Mouse (Mus musculus) spleen, adult 2 months (tissue): ENCODE results near the gene Nup85. TPM values are rescaled to one million over a fixed set of nuclear protein-coding genes. Genes with fewer than 3 reads are reported as not detected.
A peak's percentile ranks its signal among the peaks of the same experiment; 100 is the strongest.

Source experiments
- DNase-seq, 2 experiments: peaks; one replicate each; pipeline versions ENCODE4 v3.0.0 to v3.0.0-alpha.2; 2012 to 2021; ENCODE audit warnings: low spot score in 2 of 2, low read depth in 1 of 2
- H3K27ac ChIP-seq: fragments of 200-500 bp; 2 replicates; pipeline ENCODE4 v1.5.1; 2012; ENCODE audit warnings: low read length, inconsistent platforms; ENCODE audit not compliant: insufficient read depth
- H3K27me3 ChIP-seq: fragments of 200-500 bp; 2 replicates; pipeline ENCODE4 v1.6.1; 2012; ENCODE audit warnings: mild to moderate bottlenecking, moderate library complexity, low read length, inconsistent platforms; ENCODE audit not compliant: control insufficient read depth, insufficient read depth
- H3K36me3 ChIP-seq: fragments of 200-500 bp; 2 replicates; pipeline ENCODE4 v1.6.1; 2012; ENCODE audit warnings: mild to moderate bottlenecking, low read length, inconsistent platforms; ENCODE audit not compliant: control insufficient read depth, insufficient read depth
- H3K4me1 ChIP-seq: fragments of 200-500 bp; 2 replicates; pipeline ENCODE4 v1.6.1; 2011; ENCODE audit warnings: inconsistent platforms; ENCODE audit not compliant: control insufficient read depth, insufficient read depth, insufficient read length
- H3K4me3 ChIP-seq: fragments of 200-500 bp; 2 replicates; pipeline ENCODE4 v1.5.1; 2011; ENCODE audit warnings: mild to moderate bottlenecking, inconsistent platforms; ENCODE audit not compliant: insufficient read depth, insufficient read length; ENCODE audit errors: extremely low read depth
- CTCF ChIP-seq: fragments of 200-500 bp; IDR thresholded peaks from 2 replicates; pipeline ENCODE4 v1.5.1; 2011; ENCODE audit warnings: mild to moderate bottlenecking, inconsistent platforms; ENCODE audit not compliant: insufficient read depth, insufficient read length, insufficient replicate concordance; ENCODE audit errors: extremely low read depth
- POLR2A ChIP-seq: fragments of 200-500 bp; IDR thresholded peaks from 2 replicates; pipeline ENCODE4 v1.6.1; 2011; ENCODE audit warnings: low read depth, low read length, inconsistent platforms
- WGBS: fragments of 180-500 bp; shearing (Covaris S2); methylation state at CpG from one replicate; pipeline ENCODE4 v1.1.7; 2018; 5-methylcytosine and 5-hydroxymethylcytosine counted together
- polyA plus RNA-seq: library from polyadenylated mRNA; depleted of rRNA; stranded (reverse); fragments of >200 nt; gene quantifications from 2 replicates; pipeline ENCODE4 v1.2.3, GENCODE M21; 2012; rRNA removed

Gene Nup85
- 41.4 and 42.4 TPM in 2 replicates for polyA plus RNA-seq

DNA sequence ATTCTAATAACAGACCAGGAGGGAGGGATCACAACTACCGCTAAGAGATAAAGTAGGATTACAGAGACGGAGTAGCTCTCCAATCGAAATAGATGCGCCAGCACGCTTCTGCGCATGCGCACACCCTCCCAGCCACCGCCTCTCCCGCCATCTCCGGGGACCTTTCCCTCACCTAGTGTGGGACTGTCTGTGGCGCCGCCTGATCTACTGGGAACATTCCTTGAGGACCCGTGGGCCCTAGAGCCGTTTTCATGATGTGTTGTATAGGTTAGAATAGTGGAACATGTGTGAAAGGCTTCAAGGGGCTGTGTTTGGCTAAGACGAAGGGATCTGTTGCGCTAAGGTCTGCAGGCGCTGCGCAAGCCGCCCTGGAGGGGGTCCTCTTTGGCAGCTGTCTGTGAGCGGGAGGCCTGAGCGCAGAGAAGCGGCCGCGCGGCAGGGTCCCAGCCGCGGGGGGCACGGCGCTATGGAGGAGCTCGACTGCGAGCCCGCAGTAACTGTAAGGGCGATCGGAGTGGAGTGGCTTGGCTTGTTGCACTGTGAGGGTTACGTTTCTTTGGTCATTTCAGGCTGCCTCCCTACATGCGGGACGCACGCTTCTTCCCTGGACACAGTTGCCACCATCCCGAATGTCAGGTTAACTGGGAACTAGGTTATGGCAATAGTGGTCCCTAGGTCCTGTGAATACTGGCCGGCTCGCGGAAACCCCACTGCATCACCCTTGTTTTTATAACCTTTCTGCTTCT, at the start of gene Nup85:
Nup85 (plus strand) TSS at position 371 of the 746 bp plus-strand sequence.
- WGBS: under 1% methylated on average over 42 of the region's 42 CpGs
- peak; percentile 89 to 95 for DNase-seq
- H3K27me3 ChIP-seq: no peaks in the 10 kb centered on the region
- H3K36me3 ChIP-seq: peaks cover 14% of the 10 kb centered on the region
- TF ChIP-seq CTCF (no peak), POLR2A (peak; percentile 14; the same call in 1 of the 2 replicates)
- H3K27ac ChIP-seq: peak within 1 kb of the TSS; percentile 81
- H3K4me3 ChIP-seq: peak within 1 kb of the TSS; percentile 69
- H3K4me1 ChIP-seq: peaks cover 5% of the 10 kb centered on the region; the same call in 1 of the 2 replicates

DNA sequence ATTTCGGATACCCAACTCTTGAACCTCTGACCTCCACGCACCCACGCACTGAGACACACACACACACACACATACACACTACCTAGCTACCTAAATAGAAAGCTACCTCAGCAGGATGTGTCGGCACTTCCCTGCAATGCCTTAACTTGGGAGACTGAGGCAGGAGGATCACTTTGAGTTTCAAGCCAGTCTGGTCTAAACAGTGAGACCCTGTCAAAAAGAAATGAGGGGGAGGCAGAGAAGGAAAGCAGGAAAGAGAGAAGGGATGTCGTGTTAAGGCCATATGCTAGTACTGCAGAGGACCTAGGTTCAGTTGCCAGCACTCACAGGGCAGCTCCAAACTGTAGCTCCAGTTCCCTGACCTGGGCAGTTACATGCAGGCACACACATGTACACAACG, 49.2 kb upstream of the Nup85 start:
- no peak for DNase-seq
- Histone ChIP-seq H3K27ac (no peak overlapping the region), H3K4me1 (peaks cover 20% of the 10 kb centered on the region; the same call in 1 of the 2 replicates), H3K27me3 (no peaks in the 10 kb centered on the region), H3K36me3 (no peaks in the 10 kb centered on the region), H3K4me3 (no peak overlapping the region)
- TF ChIP-seq POLR2A: no peak
- TF ChIP-seq CTCF: no peak
- WGBS: 63% methylated on average over 6 of the region's 6 CpGs

DNA sequence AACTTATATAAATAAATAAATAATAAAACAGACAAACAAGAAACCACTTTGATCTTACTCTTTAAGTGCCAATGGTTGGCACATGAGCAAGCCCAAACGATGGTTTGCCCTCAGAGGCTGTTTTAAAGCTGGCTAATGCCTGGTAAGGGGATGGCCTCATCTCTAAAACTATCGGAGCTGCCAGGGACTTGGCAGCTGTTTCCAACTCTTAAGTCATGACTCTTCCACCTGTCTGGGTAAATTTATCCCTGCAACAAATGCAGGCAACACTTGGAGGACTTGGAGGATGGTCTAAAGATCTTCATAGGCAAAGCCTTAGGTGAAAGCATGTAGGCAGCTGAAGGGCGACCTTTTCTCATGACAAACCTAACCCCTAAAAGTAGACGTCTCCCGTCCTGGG, 47.3 kb upstream of the Nup85 start:
- Histone ChIP-seq H3K36me3 (no peaks in the 10 kb centered on the region), H3K27ac (no peak overlapping the region), H3K27me3 (no peaks in the 10 kb centered on the region), H3K4me1 (peaks cover 8% of the 10 kb centered on the region; the same call in 1 of the 2 replicates), H3K4me3 (no peak overlapping the region)
- WGBS: 83% methylated on average over 5 of the region's 5 CpGs
- no peak for DNase-seq
- TF ChIP-seq POLR2A (no peak), CTCF (no peak)

DNA sequence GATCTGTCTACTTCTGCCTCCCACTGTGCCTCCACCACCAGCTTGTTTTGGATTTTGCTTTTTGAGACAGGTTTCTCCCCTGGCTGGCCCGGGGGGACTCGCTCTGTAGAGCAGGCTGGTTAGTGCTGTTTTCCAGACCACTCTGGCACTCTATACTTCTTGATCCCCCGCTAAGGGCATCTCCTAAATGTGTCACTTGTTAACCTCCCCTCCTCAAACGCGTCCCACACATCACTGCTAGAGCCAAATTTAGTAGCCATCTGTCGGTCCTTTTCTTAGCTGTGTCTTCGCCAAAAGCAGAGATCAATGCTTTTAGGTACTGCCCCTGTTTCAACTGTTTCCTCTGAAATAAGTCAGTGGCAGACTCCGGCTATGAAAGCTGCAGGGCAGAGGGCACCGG, 45.5 kb upstream of the Nup85 start:
- peaks cover 3% of the 10 kb centered on the region; the same call in 1 of the 2 replicates for H3K4me1 ChIP-seq
- H3K27ac ChIP-seq: no peak overlapping the region
- 75% methylated on average over 9 of the region's 9 CpGs for WGBS
- no peak for DNase-seq
- TF ChIP-seq POLR2A: no peak
- no peak for TF ChIP-seq CTCF
- peaks cover 6% of the 10 kb centered on the region for H3K36me3 ChIP-seq
- H3K4me3 ChIP-seq: no peak overlapping the region
- H3K27me3 ChIP-seq: no peaks in the 10 kb centered on the region

DNA sequence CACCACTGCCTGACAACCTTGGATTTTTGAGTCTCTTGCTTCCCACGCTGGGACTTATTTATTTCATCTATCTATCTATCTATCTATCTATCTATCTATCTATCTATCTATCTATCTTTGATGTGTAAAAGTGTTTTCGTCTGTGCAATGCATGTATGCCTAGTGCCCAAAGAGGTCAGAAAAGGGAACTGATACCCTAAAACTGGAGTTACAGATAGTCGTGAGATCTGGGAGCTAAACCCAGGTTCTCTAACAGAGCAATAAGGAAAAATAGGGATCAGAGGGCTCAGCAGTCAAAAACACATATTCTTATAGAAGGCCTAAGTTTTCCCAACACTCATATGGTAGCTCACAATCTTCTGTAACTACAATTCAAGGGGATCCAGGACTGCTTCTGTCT, 44.7 kb upstream of the Nup85 start:
- WGBS: 51% methylated on average over 3 of the region's 3 CpGs
- no peak overlapping the region for H3K27ac ChIP-seq
- H3K27me3 ChIP-seq: no peaks in the 10 kb centered on the region
- TF ChIP-seq POLR2A (no peak), CTCF (no peak)
- peaks cover 9% of the 10 kb centered on the region for H3K36me3 ChIP-seq
- no peak overlapping the region for H3K4me3 ChIP-seq
- H3K4me1 ChIP-seq: peaks cover 3% of the 10 kb centered on the region; the same call in 1 of the 2 replicates
- no peak for DNase-seq

- no peak for DNase-seq
- TF ChIP-seq POLR2A (no peak), CTCF (no peak)
- Histone ChIP-seq H3K36me3 (peaks cover 12% of the 10 kb centered on the region), H3K27me3 (no peaks in the 10 kb centered on the region), H3K4me3 (no peak overlapping the region), H3K27ac (no peak overlapping the region), H3K4me1 (no peaks in the 10 kb centered on the region; the same call in 1 of the 2 replicates)
- 96% methylated on average over 2 of the region's 2 CpGs for WGBS
These were observed 44.0 kb upstream of the Nup85 start for GRCm38 (mm10) chr11:115520218-115520617.

DNA sequence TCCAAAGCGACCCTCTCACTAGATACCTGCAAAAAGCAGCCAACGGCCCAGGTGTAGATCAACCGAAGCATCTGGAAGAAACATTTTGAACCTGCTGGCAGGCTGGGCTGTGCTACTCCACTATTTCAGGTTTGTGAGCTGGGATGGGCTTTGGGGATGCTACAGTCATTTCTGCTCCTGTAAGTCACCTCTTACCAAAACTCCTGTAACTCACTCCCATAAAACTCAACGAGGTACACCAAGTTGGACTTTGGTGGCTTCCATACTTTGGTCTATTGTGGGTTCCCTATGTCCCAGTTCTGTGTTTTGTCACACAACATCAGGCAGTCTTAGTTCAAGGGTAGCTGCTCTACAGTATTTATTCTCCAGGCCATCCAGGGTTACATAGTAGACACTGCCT, 43.2 kb upstream of the Nup85 start:
- TF ChIP-seq POLR2A (no peak), CTCF (no peak)
- no peaks in the 10 kb centered on the region for H3K27me3 ChIP-seq
- no peak for DNase-seq
- H3K36me3 ChIP-seq: peaks cover 18% of the 10 kb centered on the region
- no peak overlapping the region for H3K4me3 ChIP-seq
- 84% methylated on average over 4 of the region's 4 CpGs for WGBS
- no peaks in the 10 kb centered on the region for H3K4me1 ChIP-seq
- no peak overlapping the region for H3K27ac ChIP-seq

DNA sequence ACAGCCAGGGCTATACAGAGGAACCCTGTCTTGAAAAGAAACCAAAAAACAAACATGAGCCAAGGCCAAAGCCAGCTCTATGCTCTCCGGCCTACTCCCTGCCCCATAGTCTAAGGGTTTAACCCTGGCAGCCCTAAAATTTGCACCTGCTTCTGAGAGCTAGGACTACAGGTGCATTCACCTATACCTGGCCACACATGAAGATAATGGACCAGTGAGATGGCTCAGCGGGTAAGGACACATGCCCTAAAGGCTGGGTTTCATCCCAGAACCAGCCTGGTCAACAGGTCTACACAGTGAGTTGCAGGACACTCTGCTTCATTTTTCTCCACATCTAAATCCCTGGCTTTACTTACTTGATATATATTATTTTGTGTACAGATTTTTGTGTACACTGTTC, 42.0 kb upstream of the Nup85 start:
- H3K4me1 ChIP-seq: no peaks in the 10 kb centered on the region
- H3K27ac ChIP-seq: no peak overlapping the region
- no peak overlapping the region for H3K4me3 ChIP-seq
- 93% methylated on average over 2 of the region's 2 CpGs for WGBS
- no peaks in the 10 kb centered on the region for H3K27me3 ChIP-seq
- no peak for DNase-seq
- H3K36me3 ChIP-seq: peaks cover 25% of the 10 kb centered on the region
- TF ChIP-seq CTCF: no peak
- no peak for TF ChIP-seq POLR2A
